Mouse (Mus musculus) C2C12 (cell line): Measurements from ENCODE around the gene Cux1. TPM values are rescaled to one million over a fixed set of nuclear protein-coding genes. Genes with fewer than 3 reads are reported as not detected.

Source experiments
- H3K27me3 ChIP-seq: one replicate; pipeline ENCODE4 v1.6.1; 2011; ENCODE audit not compliant: control insufficient read depth, insufficient read depth, insufficient read length
- H3K36me3 ChIP-seq: one replicate; pipeline ENCODE4 v1.6.1; 2011; ENCODE audit not compliant: control insufficient read depth, insufficient read depth
- H3K4me3 ChIP-seq: one replicate; pipeline ENCODE4 v1.5.1; 2011; ENCODE audit warnings: mild to moderate bottlenecking, control low read depth; ENCODE audit not compliant: poor library complexity, insufficient read depth, severe bottlenecking
- H3K79me2 ChIP-seq: one replicate; pipeline ENCODE4 v1.6.1; 2011; ENCODE audit not compliant: control insufficient read depth, insufficient read depth
- H3K79me3 ChIP-seq: one replicate; pipeline ENCODE4 v1.6.1; 2011; ENCODE audit warnings: low read depth, control low read depth
- H3ac ChIP-seq: one replicate; pipeline ENCODE3; 2011; ENCODE audit warnings: low read depth; ENCODE audit not compliant: control insufficient read depth, insufficient read length
- CEBPB ChIP-seq: IDR thresholded peaks from one replicate; pipeline ENCODE4 v1.6.1; 2011; ENCODE audit warnings: low read depth, mild to moderate bottlenecking, control low read depth, moderate library complexity
- CTCF ChIP-seq: IDR thresholded peaks from one replicate; pipeline ENCODE4 v1.5.1; 2011; ENCODE audit not compliant: control insufficient read depth, insufficient read depth, insufficient read length
- FOSL1 ChIP-seq: IDR thresholded peaks from one replicate; pipeline ENCODE4 v1.8.0; 2011; ENCODE audit warnings: mild to moderate bottlenecking, low read length; ENCODE audit not compliant: poor library complexity, insufficient read depth, severe bottlenecking
- MAX ChIP-seq: IDR thresholded peaks from one replicate; pipeline ENCODE4 v1.6.1; 2011; ENCODE audit warnings: mild to moderate bottlenecking, control low read depth
- MYOD1 ChIP-seq: IDR thresholded peaks from one replicate; pipeline ENCODE4 v1.6.1; 2011; ENCODE audit warnings: low read depth; ENCODE audit not compliant: control insufficient read depth, insufficient read length
- MYOG ChIP-seq: IDR thresholded peaks from one replicate; pipeline ENCODE4 v1.6.1; 2011; ENCODE audit not compliant: control insufficient read depth, insufficient read length; ENCODE audit errors: extremely low read depth
- USF1 ChIP-seq: IDR thresholded peaks from one replicate; pipeline ENCODE4 v1.6.1; 2011; ENCODE audit warnings: low read depth, mild to moderate bottlenecking, control low read depth, moderate library complexity
- polyA plus RNA-seq: library from polyadenylated mRNA; unstranded; fragments of >200 nt; fragmentation: generic; extraction: Trizol; gene quantifications from one replicate; pipeline ENCODE4 v1.2.1, GENCODE M21; 2012; ENCODE audit warnings: missing spikeins

The Cux1 gene
- polyA plus RNA-seq, 1 experiment = 43.9 TPM

GRCm38 (mm10) chr5:136514049-136514677, 53.1 kb downstream of the Cux1 start:
- Histone ChIP-seq H3K36me3 (no peaks in the 10 kb centered on the region), H3K79me3 (peaks cover 77% of the 10 kb centered on the region), H3K79me2 (peaks cover 100% of the 10 kb centered on the region), H3ac (no peak overlapping the region), H3K4me3 (no peak overlapping the region), H3K27me3 (no peaks in the 10 kb centered on the region)
- TF ChIP-seq CEBPB (no peak), FOSL1 (no peak), MYOD1 (no peak), MYOG (no peak), MAX (no peak), USF1 (no peak), CTCF (no peak)

GRCm38 (mm10) chr5:136512103-136512674, 55.1 kb downstream of the Cux1 start:
- Histone ChIP-seq H3K79me3 (peaks cover 71% of the 10 kb centered on the region), H3K4me3 (no peak overlapping the region), H3ac (no peak overlapping the region), H3K27me3 (no peaks in the 10 kb centered on the region), H3K36me3 (no peaks in the 10 kb centered on the region), H3K79me2 (peaks cover 100% of the 10 kb centered on the region)
- TF ChIP-seq USF1 = no peak
- TF ChIP-seq MYOG = no peak
- no peak for TF ChIP-seq CTCF
- TF ChIP-seq MAX = no peak
- no peak for TF ChIP-seq MYOD1
- TF ChIP-seq CEBPB = no peak
- TF ChIP-seq FOSL1 = no peak

- peaks cover 100% of the 10 kb centered on the region for H3K79me2 ChIP-seq
- TF ChIP-seq FOSL1 (no peak), USF1 (no peak), CTCF (no peak), CEBPB (no peak), MYOG (no peak), MAX (no peak), MYOD1 (no peak)
- no peaks in the 10 kb centered on the region for H3K27me3 ChIP-seq
- no peak overlapping the region for H3K4me3 ChIP-seq
- H3ac ChIP-seq = no peak overlapping the region
- peaks cover 77% of the 10 kb centered on the region for H3K79me3 ChIP-seq
- H3K36me3 ChIP-seq = no peaks in the 10 kb centered on the region
Observed at GRCm38 (mm10) chr5:136511378-136511777, 55.9 kb downstream of the Cux1 start.

- H3K79me3 ChIP-seq = peaks cover 72% of the 10 kb centered on the region
- H3K36me3 ChIP-seq = no peaks in the 10 kb centered on the region
- TF ChIP-seq CTCF (no peak), USF1 (no peak), CEBPB (no peak), MYOD1 (no peak), MAX (no peak), FOSL1 (no peak), MYOG (no peak)
- no peak overlapping the region for H3ac ChIP-seq
- H3K27me3 ChIP-seq = no peaks in the 10 kb centered on the region
- peaks cover 100% of the 10 kb centered on the region for H3K79me2 ChIP-seq
- no peak overlapping the region for H3K4me3 ChIP-seq
Observed at GRCm38 (mm10) chr5:136510609-136511008, 56.7 kb downstream of the Cux1 start.

GRCm38 (mm10) chr5:136507629-136508028, 59.7 kb downstream of the Cux1 start:
- Histone ChIP-seq H3K79me2 (peaks cover 100% of the 10 kb centered on the region), H3K36me3 (no peaks in the 10 kb centered on the region), H3K27me3 (no peaks in the 10 kb centered on the region), H3K4me3 (no peak overlapping the region), H3K79me3 (peaks cover 59% of the 10 kb centered on the region), H3ac (no peak overlapping the region)
- no peak for TF ChIP-seq CEBPB
- no peak for TF ChIP-seq CTCF
- no peak for TF ChIP-seq MYOD1
- no peak for TF ChIP-seq MAX
- no peak for TF ChIP-seq MYOG
- no peak for TF ChIP-seq USF1
- TF ChIP-seq FOSL1 = no peak

- Histone ChIP-seq H3K79me3 (peaks cover 55% of the 10 kb centered on the region), H3K79me2 (peaks cover 100% of the 10 kb centered on the region), H3K36me3 (no peaks in the 10 kb centered on the region), H3K27me3 (no peaks in the 10 kb centered on the region), H3ac (no peak overlapping the region), H3K4me3 (no peak overlapping the region)
- TF ChIP-seq MYOG (no peak), MAX (no peak), MYOD1 (no peak), FOSL1 (no peak), CEBPB (no peak), USF1 (no peak), CTCF (no peak)
Observed at GRCm38 (mm10) chr5:136506262-136506661, 61.0 kb downstream of the Cux1 start.
